Mouse (Mus musculus) inflammation-experienced regulatory T-cells, adult 6 months (primary cell): ENCODE results near the gene Slc16a5. TPM values are rescaled to one million over a fixed set of nuclear protein-coding genes. Genes with fewer than 3 reads are reported as not detected.
"Not testable (repeated sequence)": the region's sequence is repeated elsewhere in the genome, so short reads cannot be mapped to it uniquely, and the experiment has no call there.

Experiments used
- ATAC-seq: one replicate; pipeline ENCODE4 v1.8.0; 2017
- polyA plus RNA-seq, 3 experiments: library from polyadenylated mRNA; unstranded; fragments of 100-300 nt; shearing (Covaris generic); gene quantifications; one replicate each; pipeline ENCODE4 v1.2.1; 2017

Slc16a5 gene
- polyA plus RNA-seq, 3 experiments from 2014 or later = 1.1 to 3.5 (median 2.8) TPM

GRCm38 (mm10) chr11:115448075-115448474 lies 14.2 kb upstream of the Slc16a5 start:
- ATAC-seq = no peak

- ATAC-seq = no peak
Measured at GRCm38 (mm10) chr11:115448998-115449397, 13.3 kb upstream of the Slc16a5 start.

- no peak for ATAC-seq
Measured at GRCm38 (mm10) chr11:115450176-115450575, 12.1 kb upstream of the Slc16a5 start.

- peak; percentile 94 for ATAC-seq
Measured at GRCm38 (mm10) chr11:115451781-115452241, 10.5 kb upstream of the Slc16a5 start.

- ATAC-seq = no peak
Measured at GRCm38 (mm10) chr11:115452281-115452860, 9.9 kb upstream of the Slc16a5 start.

- ATAC-seq = no peak
Measured at GRCm38 (mm10) chr11:115453306-115453705, 9.0 kb upstream of the Slc16a5 start.

GRCm38 (mm10) chr11:115454822-115455221 lies 7.5 kb upstream of the Slc16a5 start:
- ATAC-seq = not testable (repeated sequence)

- no peak for ATAC-seq
Measured at GRCm38 (mm10) chr11:115455619-115456018, 6.7 kb upstream of the Slc16a5 start.

GRCm38 (mm10) chr11:115456182-115456581 lies 6.1 kb upstream of the Slc16a5 start:
- no peak for ATAC-seq

GRCm38 (mm10) chr11:115457405-115457804 lies 4.9 kb upstream of the Slc16a5 start:
- no peak for ATAC-seq

- no peak for ATAC-seq
Measured at GRCm38 (mm10) chr11:115460976-115461375, 1.3 kb upstream of the Slc16a5 start.

- ATAC-seq = no peak
Measured at GRCm38 (mm10) chr11:115461846-115462242, 430 bp upstream of the Slc16a5 start.

- peak; percentile 77 for ATAC-seq
Measured at GRCm38 (mm10) chr11:115463397-115463796, 1.1 kb downstream of the Slc16a5 start.

- no peak for ATAC-seq
Measured at GRCm38 (mm10) chr11:115464851-115465250, 2.6 kb downstream of the Slc16a5 start.

GRCm38 (mm10) chr11:115467217-115467618 lies 4.9 kb downstream of the Slc16a5 start:
- no peak for ATAC-seq

GRCm38 (mm10) chr11:115472183-115472582 lies 9.9 kb downstream of the Slc16a5 start:
- no peak for ATAC-seq

GRCm38 (mm10) chr11:115473626-115474275 lies 11.5 kb downstream of the Slc16a5 start:
- peak; percentile 21 for ATAC-seq

GRCm38 (mm10) chr11:115475025-115475757 lies 12.9 kb downstream of the Slc16a5 start, which contains the start of gene Armc7:
TSS of gene Armc7 (plus strand) at chr11:115475667.
- peak; percentile 92 for ATAC-seq

- ATAC-seq = no peak
Measured at GRCm38 (mm10) chr11:115475758-115476237, 13.5 kb downstream of the Slc16a5 start.

GRCm38 (mm10) chr11:115476630-115477029 lies 14.4 kb downstream of the Slc16a5 start:
- not testable (repeated sequence) for ATAC-seq

GRCm38 (mm10) chr11:115477388-115477787 lies 15.1 kb downstream of the Slc16a5 start:
- ATAC-seq = peak; percentile 29

GRCm38 (mm10) chr11:115478296-115478938 lies 16.1 kb downstream of the Slc16a5 start:
- ATAC-seq = no peak
